Mouse (Mus musculus) adrenal gland, postnatal 4 days (tissue): Measurements from ENCODE around the gene Atpaf1. TPM values are rescaled to one million over a fixed set of nuclear protein-coding genes. Genes with fewer than 3 reads are reported as not detected.

Source experiments
- DNase-seq, 2 experiments: peaks; one replicate each; pipeline ENCODE4 v3.0.0; 2021 to 2022; ENCODE audit warnings: low spot score in 2 of 2, mixed read lengths in 2 of 2
- total RNA-seq, 2 experiments: library from RNA; stranded (reverse); gene quantifications; 2 replicates each; pipeline ENCODE4 v1.2.3; 2021

Atpaf1 gene
- total RNA-seq, 2 experiments from 2014 or later, result 63.0 to 68.3 TPM

GRCm38 (mm10) chr4:115795360-115795759 lies 10.7 kb downstream of the Atpaf1 start:
- no peak for DNase-seq

- DNase-seq, result no peak
Measured at GRCm38 (mm10) chr4:115799981-115800380, 15.4 kb downstream of the Atpaf1 start.

- DNase-seq, result no peak
Measured at GRCm38 (mm10) chr4:115812326-115812725, 27.7 kb downstream of the Atpaf1 start.

- DNase-seq, result no peak
Measured at GRCm38 (mm10) chr4:115815606-115816005, 31.0 kb downstream of the Atpaf1 start.

- no peak for DNase-seq
Measured at GRCm38 (mm10) chr4:115820199-115820598, 35.6 kb downstream of the Atpaf1 start.

GRCm38 (mm10) chr4:115820944-115821343 lies 36.3 kb downstream of the Atpaf1 start:
- DNase-seq, result no peak

GRCm38 (mm10) chr4:115821431-115821830 lies 36.8 kb downstream of the Atpaf1 start:
- DNase-seq, result no peak

GRCm38 (mm10) chr4:115821928-115822327 lies 37.3 kb downstream of the Atpaf1 start:
- no peak for DNase-seq

DNA sequence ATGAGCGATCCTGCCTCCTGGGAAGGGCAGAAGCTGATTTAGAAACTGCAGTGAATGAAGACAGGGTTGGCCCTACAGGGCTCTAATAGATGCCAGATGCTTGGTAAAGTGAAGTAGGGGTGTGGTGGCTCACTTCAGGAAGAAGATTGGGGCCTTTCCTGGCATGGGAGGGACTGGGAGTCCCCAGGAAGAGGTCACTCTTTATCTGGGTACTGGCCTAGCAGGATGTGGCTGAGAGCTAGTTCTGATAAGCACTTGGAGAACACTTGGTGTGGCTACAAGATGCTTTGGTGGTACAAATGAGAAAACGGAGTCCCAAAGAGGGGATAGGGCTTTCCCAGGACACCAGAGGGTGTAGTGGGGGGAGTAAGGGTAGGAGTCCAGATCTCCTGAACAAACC lies 39.6 kb downstream of the Atpaf1 start:
- DNase-seq, result no peak

GRCm38 (mm10) chr4:115825271-115825670 lies 40.7 kb downstream of the Atpaf1 start:
- no peak for DNase-seq

GRCm38 (mm10) chr4:115827066-115827465 lies 42.5 kb downstream of the Atpaf1 start:
- no peak for DNase-seq

- no peak for DNase-seq
Measured at GRCm38 (mm10) chr4:115827535-115827887, 42.9 kb downstream of the Atpaf1 start.

GRCm38 (mm10) chr4:115827888-115828571 lies 43.4 kb downstream of the Atpaf1 start, which contains the start of gene Mob3c:
Gene Mob3c (plus strand): TSS chr4:115828092.
- DNase-seq, result peak; percentile 57 to 75

GRCm38 (mm10) chr4:115828572-115828902 lies 43.9 kb downstream of the Atpaf1 start:
- DNase-seq, result no peak

DNA sequence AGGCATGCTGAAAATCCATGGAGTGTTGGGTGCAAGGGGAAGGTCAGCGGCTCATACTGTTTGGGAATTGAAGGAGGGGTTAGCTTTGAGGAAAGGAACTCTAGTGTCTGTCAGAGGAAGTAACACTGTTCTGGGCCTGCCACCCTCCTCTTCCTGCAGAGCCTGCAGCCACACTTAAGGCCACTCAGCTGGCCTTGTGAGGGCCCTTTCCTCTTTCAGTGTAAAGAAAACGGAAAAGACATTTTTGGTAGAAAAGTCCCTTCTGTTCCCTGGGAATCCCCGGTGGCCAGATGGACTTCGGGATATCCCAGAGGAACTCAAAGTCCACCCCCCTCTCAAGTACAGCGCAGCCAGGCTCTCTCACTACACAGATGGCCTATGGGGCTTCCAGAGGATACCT lies 45.9 kb downstream of the Atpaf1 start:
- no peak for DNase-seq

GRCm38 (mm10) chr4:115831221-115831620 lies 46.6 kb downstream of the Atpaf1 start:
- DNase-seq, result no peak

- DNase-seq, result no peak
Measured at GRCm38 (mm10) chr4:115832040-115832439, 47.4 kb downstream of the Atpaf1 start.

- no peak for DNase-seq
Measured at GRCm38 (mm10) chr4:115835576-115835975, 51.0 kb downstream of the Atpaf1 start.

GRCm38 (mm10) chr4:115838196-115838595 lies 53.6 kb downstream of the Atpaf1 start:
- no peak for DNase-seq

DNA sequence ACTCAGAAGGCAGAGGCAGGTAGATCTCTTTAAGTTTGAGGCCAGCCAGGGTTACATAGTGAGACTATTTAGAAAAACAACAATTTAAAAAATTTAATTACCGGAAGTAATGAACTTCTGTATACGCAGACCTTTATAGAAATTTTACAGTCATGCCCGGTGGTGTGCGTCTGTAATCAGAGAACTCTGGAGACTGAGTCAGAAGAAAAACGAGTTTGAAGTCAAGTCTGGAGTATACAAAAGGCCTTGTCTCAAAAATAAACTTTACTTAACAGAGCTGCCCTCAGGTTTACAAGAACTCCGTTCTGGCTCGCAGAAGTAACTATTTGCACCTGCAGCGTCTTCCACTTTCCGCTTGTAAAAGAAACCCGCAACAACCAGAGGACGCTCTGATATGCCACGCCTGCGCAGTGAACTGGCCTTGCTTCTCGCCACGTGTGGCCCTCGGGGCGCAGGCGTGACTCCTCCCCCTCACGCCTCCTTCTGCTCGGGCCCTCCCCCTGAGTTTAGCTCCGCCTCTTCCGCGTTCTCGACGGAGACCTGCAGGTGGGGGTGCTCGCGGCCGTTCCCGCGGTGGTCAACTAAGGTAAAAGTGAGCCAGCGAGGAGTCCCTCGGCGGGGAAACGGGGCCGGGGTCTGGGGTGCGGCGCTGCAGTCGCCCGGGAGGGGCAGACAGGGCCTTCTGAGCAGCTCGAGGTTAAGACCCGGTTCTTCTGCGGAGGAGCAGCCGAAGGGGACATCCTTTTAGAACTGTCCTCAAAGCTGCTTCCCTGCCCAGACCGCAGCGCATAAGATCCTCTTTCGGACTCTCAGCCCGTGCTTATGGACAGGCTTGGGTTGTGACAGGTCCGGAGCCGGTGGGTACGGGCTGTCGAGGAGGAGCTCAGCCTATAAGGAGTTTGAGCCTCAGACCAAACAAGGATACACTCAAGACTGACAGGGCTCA lies 54.4 kb downstream of the Atpaf1 start, which contains the start of gene Mknk1:
Gene Mknk1, plus strand, starts transcription at position 503 of the 946 bp plus-strand sequence.
- DNase-seq, result peak; percentile 83 to 87

- DNase-seq, result no peak
Measured at GRCm38 (mm10) chr4:115839956-115840355, 55.3 kb downstream of the Atpaf1 start.

- no peak for DNase-seq
Measured at GRCm38 (mm10) chr4:115840842-115841241, 56.2 kb downstream of the Atpaf1 start.
